Mouse (Mus musculus) liver, postnatal 0 days (tissue): Measurements from ENCODE around the gene Tmem19.

Experiments
- CTCF ChIP-seq: sonication (generic); IDR thresholded peaks from 2 replicates; pipeline ENCODE4 v1.5.1; 2016; ENCODE audit warnings: antibody characterized with exemption, low read depth
- EP300 ChIP-seq: IDR thresholded peaks from 2 replicates; pipeline ENCODE4 v1.6.1; 2016; ENCODE audit warnings: antibody characterized with exemption, low read depth, mild to moderate bottlenecking

- no peak for TF ChIP-seq EP300
- no peak for TF ChIP-seq CTCF
Observed at GRCm38 (mm10) chr10:115362623-115362964, 293 bp upstream of the Tmem19 start.
